Mouse (Mus musculus) heart, embryonic 11.5 days (tissue): Measurements from ENCODE around the gene Gnl1. TPM values are rescaled to one million over a fixed set of nuclear protein-coding genes. Genes with fewer than 3 reads are reported as not detected.
A peak's percentile ranks its signal among the peaks of the same experiment; 100 is the strongest.
"Not testable (repeated sequence)": the region's sequence is repeated elsewhere in the genome, so short reads cannot be mapped to it uniquely, and the experiment has no call there.

ENCODE experiments used
- ATAC-seq: fragments of 200-750 bp; cut with Nextera tagmentation; replicated peaks from 2 replicates; pipeline ENCODE4 v1.8.0; 2017; ENCODE audit warnings: moderate library complexity; ENCODE audit not compliant: insufficient number of reproducible peaks, low FRiP score, low TSS enrichment
- H3K27ac ChIP-seq: fragments of 300-500 bp; sonication (generic); 2 replicates; pipeline ENCODE4 v1.5.1; 2014; ENCODE audit warnings: mild to moderate bottlenecking, low read depth, low read length
- H3K27me3 ChIP-seq: fragments of 300-500 bp; sonication (generic); 2 replicates; pipeline ENCODE4 v1.6.1; 2014; ENCODE audit warnings: mild to moderate bottlenecking, low read length, mixed read lengths; ENCODE audit not compliant: control insufficient read depth, insufficient read depth
- H3K36me3 ChIP-seq: fragments of 300-500 bp; sonication (generic); 2 replicates; pipeline ENCODE4 v1.6.1; 2014; ENCODE audit warnings: mild to moderate bottlenecking, low read length, moderate library complexity, mixed read lengths; ENCODE audit not compliant: control insufficient read depth, insufficient read depth
- H3K4me1 ChIP-seq: fragments of 300-500 bp; sonication (generic); 2 replicates; pipeline ENCODE4 v1.6.1; 2014; ENCODE audit warnings: low read length; ENCODE audit not compliant: control insufficient read depth, insufficient read depth
- H3K4me2 ChIP-seq: fragments of 300-500 bp; sonication (generic); 2 replicates; pipeline ENCODE4 v1.6.1; 2014; ENCODE audit warnings: mild to moderate bottlenecking, moderate library complexity
- H3K4me3 ChIP-seq: fragments of 300-500 bp; sonication (generic); 2 replicates; pipeline ENCODE4 v1.5.1; 2014; ENCODE audit warnings: low read depth, low read length
- H3K9ac ChIP-seq: fragments of 300-500 bp; sonication (generic); 2 replicates; pipeline ENCODE4 v1.6.1; 2014; ENCODE audit warnings: mild to moderate bottlenecking, low read depth, low read length, moderate library complexity
- H3K9me3 ChIP-seq: fragments of 300-500 bp; sonication (generic); replicated peaks from 2 replicates; pipeline ENCODE4 v1.6.1; 2016; ENCODE audit warnings: low read length; ENCODE audit not compliant: control insufficient read depth
- WGBS: fragments of 180-500 bp; shearing (Covaris S2); extraction: QIAGEN DNeasy Blood & Tissue Kit; methylation state at CpG from one replicate; pipeline ENCODE4 v1.1.7; 2014; ENCODE audit not compliant: insufficient replicate concordance; 5-methylcytosine and 5-hydroxymethylcytosine counted together
- microRNA counts: library from miRNA; unstranded; fragments of <30 nt; microRNA quantifications from one replicate; lab custom pipeline; 2015
- microRNA-seq: library from miRNA; unstranded; fragments of <30 nt; microRNA quantifications from one replicate; pipeline ENCODE4, GENCODE M21; 2016; ENCODE audit warnings: borderline number of aligned reads
- polyA plus RNA-seq: library from polyadenylated mRNA; unstranded; fragments of >200 nt; fragmentation: Nextera tagmentation; extraction: Ambion mirVana; gene quantifications from 2 replicates; pipeline ENCODE4 v1.2.1, GENCODE M21; 2014

Gnl1 gene
- polyA plus RNA-seq, 1 experiment from 2014 or later: 29.1 TPM

DNA sequence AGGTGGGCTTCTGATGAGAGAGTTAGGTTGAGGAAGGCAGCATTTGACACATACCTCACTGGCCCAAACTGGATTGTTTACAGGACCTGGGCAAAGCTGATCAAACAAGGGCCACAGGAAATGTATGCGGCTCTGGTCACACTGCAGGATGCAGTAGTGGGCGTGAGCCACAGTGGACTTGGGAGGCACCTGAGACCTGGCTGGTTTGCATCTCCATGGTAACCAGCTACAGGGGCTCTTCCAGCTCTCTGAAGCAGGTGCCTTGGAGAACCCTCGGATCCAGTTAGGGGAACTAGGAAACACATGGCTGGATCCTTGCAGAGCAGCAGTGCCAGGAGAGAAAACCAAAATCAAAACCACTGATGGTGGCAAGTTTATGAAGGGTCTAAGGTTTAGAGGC, 54.9 kb downstream of the Gnl1 start:
- ATAC-seq, H3K27me3 ChIP-seq, H3K9me3 ChIP-seq: not testable (repeated sequence)

DNA sequence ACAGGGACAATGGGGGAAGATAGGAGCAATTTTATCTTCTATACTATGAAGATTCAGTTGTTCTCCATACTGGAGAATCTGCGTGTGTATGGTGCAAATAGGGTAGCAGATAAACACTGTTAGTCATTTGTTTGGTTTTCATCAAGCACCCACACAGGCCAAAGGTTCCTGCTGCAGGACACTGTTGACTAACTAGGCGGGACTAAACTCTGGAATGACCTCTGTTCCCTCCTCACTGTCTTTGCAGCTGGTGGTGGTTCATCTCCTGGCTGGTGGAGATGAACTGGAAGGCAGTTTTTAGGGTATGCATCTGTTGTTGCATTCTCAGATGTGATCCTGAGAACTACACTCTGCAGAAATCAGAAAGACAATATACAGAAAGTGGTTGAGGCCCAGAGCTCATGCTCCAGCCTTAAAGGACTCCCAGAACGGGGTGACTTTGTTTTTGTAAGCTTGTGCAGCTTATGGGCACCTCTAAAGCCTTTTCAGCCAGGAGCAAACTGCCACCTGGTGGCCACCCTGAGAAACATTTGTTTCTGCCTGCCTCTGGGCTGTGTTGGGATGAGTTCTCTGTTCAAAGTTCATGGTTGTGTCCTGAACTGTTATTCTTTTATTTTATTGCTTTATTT, 55.5 kb downstream of the Gnl1 start:
- not testable (repeated sequence) for H3K9me3 ChIP-seq, H3K9ac ChIP-seq, H3K4me1 ChIP-seq, H3K4me3 ChIP-seq, H3K4me2 ChIP-seq, ATAC-seq, H3K27me3 ChIP-seq, H3K36me3 ChIP-seq, H3K27ac ChIP-seq
- WGBS: 24% methylated on average over 3 of the region's 3 CpGs

More for the DNA sequence above, 54.9 kb downstream of the Gnl1 start:
- H3K4me3 ChIP-seq, H3K4me1 ChIP-seq, H3K36me3 ChIP-seq, H3K4me2 ChIP-seq, H3K27ac ChIP-seq, H3K9ac ChIP-seq: not testable (repeated sequence)
- 56% methylated on average over 3 of the region's 3 CpGs for WGBS

DNA sequence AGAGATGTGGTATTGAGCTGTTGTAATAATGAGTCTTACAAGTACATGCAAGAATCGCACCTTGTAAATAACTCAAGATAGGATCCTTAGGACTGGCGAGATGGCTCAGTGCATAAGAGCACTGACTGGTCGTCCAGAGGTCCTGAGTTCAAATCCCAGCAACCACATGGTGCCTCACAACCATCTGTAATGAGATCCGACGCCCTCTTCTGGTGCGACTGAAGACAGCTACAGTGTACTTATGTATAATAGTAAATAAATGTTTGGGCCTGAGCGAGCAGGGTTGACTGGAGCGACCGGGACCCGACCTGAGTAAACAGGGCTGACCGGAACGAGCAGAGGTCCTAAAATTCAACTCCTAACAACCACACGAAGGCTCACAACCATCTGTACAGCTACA, 56.5 kb downstream of the Gnl1 start:
- not testable (repeated sequence) for H3K27me3 ChIP-seq, H3K36me3 ChIP-seq, H3K4me2 ChIP-seq, H3K27ac ChIP-seq, H3K4me3 ChIP-seq, H3K4me1 ChIP-seq, ATAC-seq, H3K9ac ChIP-seq, H3K9me3 ChIP-seq
- 77% methylated on average over 13 of the region's 13 CpGs for WGBS

MicroRNAs within 50 kb of the gene (microRNA counts, 519-probe panel; counts per million panel counts)
- 32.2 counts per million for microRNA mmu-miR-877 (lab: Ali Mortazavi, UCI)

Small RNA genes lying within 50 kb of the gene (microRNA-seq; reads per million reads assigned to microRNA genes)
- 105 reads per million, percentile 64 among the genes with 10 or more reads in this experiment for gene Mir877

Other genes starting within 250 kb of the Gnl1 start
- 13.2 and 17.0 TPM in 2 replicates for gene Ier3, start 158.2 kb upstream of the Gnl1 start, polyA plus RNA-seq
- 71.3 and 74.0 TPM in 2 replicates for gene Flot1, start 156.6 kb upstream of the Gnl1 start, polyA plus RNA-seq
- gene Tubb5, start 141.5 kb upstream of the Gnl1 start, polyA plus RNA-seq: 855 and 931 TPM in 2 replicates
- gene Mdc1, start 138.3 kb upstream of the Gnl1 start, polyA plus RNA-seq: 19.0 and 19.5 TPM in 2 replicates
- gene Nrm, start 118.5 kb upstream of the Gnl1 start, polyA plus RNA-seq: 44.5 and 48.1 TPM in 2 replicates
- gene Ppp1r18, start 114.3 kb upstream of the Gnl1 start, polyA plus RNA-seq: 21.3 and 25.0 TPM in 2 replicates
- gene Dhx16, start 100.0 kb upstream of the Gnl1 start, polyA plus RNA-seq: 23.8 and 25.9 TPM in 2 replicates
- gene 2310061I04Rik, start 82.4 kb upstream of the Gnl1 start, polyA plus RNA-seq: 22.2 and 26.7 TPM in 2 replicates
- gene Atat1, start 69.8 kb upstream of the Gnl1 start, polyA plus RNA-seq: 64.0 and 65.4 TPM in 2 replicates
- 77.7 and 83.9 TPM in 2 replicates for gene Mrps18b, start 63.5 kb upstream of the Gnl1 start, polyA plus RNA-seq
- gene Ppp1r10, start 63.4 kb upstream of the Gnl1 start, polyA plus RNA-seq: 26.9 and 27.2 TPM in 2 replicates
- 74.2 and 91.7 TPM in 2 replicates for gene Abcf1, start 10.1 kb upstream of the Gnl1 start, polyA plus RNA-seq
- 17.4 TPM in 2 replicates for gene Prr3, start 385 bp downstream of the Gnl1 start, polyA plus RNA-seq
- 2.9 and 3.1 TPM in 2 replicates for gene H2-T24, start 40.7 kb downstream of the Gnl1 start, polyA plus RNA-seq
- gene H2-T23, start 53.0 kb downstream of the Gnl1 start, polyA plus RNA-seq: 2.0 and 3.1 TPM in 2 replicates
- gene H2-T22, start 62.9 kb downstream of the Gnl1 start, polyA plus RNA-seq: 6.7 and 7.3 TPM in 2 replicates
- not detected in 2 replicates for gene Gm6034, start 63.1 kb downstream of the Gnl1 start, polyA plus RNA-seq
- not detected in 2 replicates for gene Gm11127, start 78.5 kb downstream of the Gnl1 start, polyA plus RNA-seq
- gene Gm19684, start 141.8 kb downstream of the Gnl1 start, polyA plus RNA-seq: not detected in 2 replicates
- gene Gm7030, start 149.6 kb downstream of the Gnl1 start, polyA plus RNA-seq: not detected in 2 replicates
- gene Gm8909, start 188.7 kb downstream of the Gnl1 start, polyA plus RNA-seq: not detected in 2 replicates
- gene H2-T3, start 210.4 kb downstream of the Gnl1 start, polyA plus RNA-seq: not detected in 2 replicates